Mouse (Mus musculus): ENCODE results near the gene Polr3gl. TPM values are rescaled to one million over a fixed set of nuclear protein-coding genes. Genes with fewer than 3 reads are reported as not detected.

The Polr3gl gene
- 10 to 100 TPM; 26.4 to 27.8 TPM for total RNA-seq (2023)

GRCm38 (mm10) chr3:96593790-96594560 lies at the start of gene Polr3gl:
Polr3gl (minus strand) TSS chr3:96594181.

GRCm38 (mm10) chr3:96634928-96635879 lies 41.2 kb upstream of the Polr3gl start, which contains the start of the genes Pex11b and Gm42957:
Pex11b (plus strand) TSS chr3:96635376.
Gm42957 (plus strand) TSS chr3:96635474.

GRCm38 (mm10) chr3:96629729-96630600 lies 36.0 kb upstream of the Polr3gl start, which contains the start of gene Rbm8a:
Rbm8a (plus strand) TSS chr3:96629933.

GRCm38 (mm10) chr3:96600639-96601250 lies 6.8 kb upstream of the Polr3gl start, which contains the start of gene Lix1l:
Lix1l (plus strand) TSS chr3:96601149.

GRCm38 (mm10) chr3:96596228-96596707 lies 2.3 kb upstream of the Polr3gl start, which contains the start of gene Ankrd34a:
Ankrd34a (plus strand) TSS chr3:96596636.

GRCm38 (mm10) chr3:96576690-96577541 lies 17.1 kb downstream of the Polr3gl start, which contains the start of gene Gm16253:
Gm16253 (plus strand) TSS chr3:96576984.

GRCm38 (mm10) chr3:96557694-96558093 lies 36.3 kb downstream of the Polr3gl start, which contains the start of gene Txnip:
Txnip (plus strand) TSS chr3:96557957.

Other genes starting within 250 kb of the Polr3gl start
- not detected for gene BC107364, start 141.9 kb downstream of the Polr3gl start, total RNA-seq (2023)
- not detected for gene Hfe2, start 69.0 kb downstream of the Polr3gl start, total RNA-seq (2023)
- gene Txnip, start 36.2 kb downstream of the Polr3gl start, total RNA-seq (2023), result 100 to 1,000 TPM; 413 to 415 TPM
- gene Gm16253, start 17.2 kb downstream of the Polr3gl start, total RNA-seq (2023), result not detected
- not detected for gene Ankrd34a, start 2.5 kb upstream of the Polr3gl start, total RNA-seq (2023)
- 1 to 10 TPM; 1.7 to 2.1 TPM for gene Lix1l, start 7.0 kb upstream of the Polr3gl start, total RNA-seq (2023)
- gene Rbm8a, start 35.8 kb upstream of the Polr3gl start, total RNA-seq (2023), result 10 to 100 TPM; 65.6 to 86.9 TPM
- 10 to 100 TPM; 27.2 to 27.4 TPM for gene Pex11b, start 41.2 kb upstream of the Polr3gl start, total RNA-seq (2023)
- not detected for gene Gm42957, start 41.3 kb upstream of the Polr3gl start, total RNA-seq (2023)
- gene Itga10, start 51.4 kb upstream of the Polr3gl start, total RNA-seq (2023), result 1 to 10 TPM; 1.4 to 2.3 TPM
- gene Ankrd35, start 76.0 kb upstream of the Polr3gl start, total RNA-seq (2023), result not detected
- 10 to 100 TPM; 30.4 to 43.8 TPM for gene Pias3, start 102.2 kb upstream of the Polr3gl start, total RNA-seq (2023)
- 1 to 10 TPM; 3.1 to 3.5 TPM for gene Nudt17, start 114.4 kb upstream of the Polr3gl start, total RNA-seq (2023)
- 10 to 100 TPM; 46.0 to 48.7 TPM for gene Polr3c, start 133.4 kb upstream of the Polr3gl start, total RNA-seq (2023)
- 10 to 100 TPM; 68.7 to 72.3 TPM for gene Rnf115, start 133.5 kb upstream of the Polr3gl start, total RNA-seq (2023)
- gene Pdzk1, start 235.1 kb upstream of the Polr3gl start, total RNA-seq (2023), result not detected
- gene Cd160, start 235.2 kb upstream of the Polr3gl start, total RNA-seq (2023), result not detected